Mouse (Mus musculus) liver, postnatal 0 days (tissue): ENCODE data around the gene Prex1.

Experiments
- CTCF ChIP-seq: sonication (generic); IDR thresholded peaks from 2 replicates; pipeline ENCODE4 v1.5.1; 2016; ENCODE audit warnings: antibody characterized with exemption, low read depth
- EP300 ChIP-seq: IDR thresholded peaks from 2 replicates; pipeline ENCODE4 v1.6.1; 2016; ENCODE audit warnings: antibody characterized with exemption, low read depth, mild to moderate bottlenecking

- TF ChIP-seq CTCF: no peak
- no peak for TF ChIP-seq EP300
Observed at GRCm38 (mm10) chr2:166606481-166607245, 107.0 kb downstream of the Prex1 start.
